Mouse (Mus musculus) liver, embryonic 15.5 days (tissue): ENCODE results near the gene Tll1. TPM values are rescaled to one million over a fixed set of nuclear protein-coding genes. Genes with fewer than 3 reads are reported as not detected.
A peak's percentile ranks its signal among the peaks of the same experiment; 100 is the strongest.

Source experiments
- ATAC-seq: fragments of 200-750 bp; cut with Nextera tagmentation; 2 replicates; pipeline ENCODE4 v1.8.0; 2017; ENCODE audit warnings: moderate number of reproducible peaks, mild to moderate bottlenecking, moderate library complexity; ENCODE audit not compliant: insufficient read depth
- H3K27ac ChIP-seq: fragments of 300-500 bp; sonication (generic); replicated peaks from 2 replicates; pipeline ENCODE4 v1.5.1; 2015; ENCODE audit warnings: mild to moderate bottlenecking, inconsistent platforms
- H3K27me3 ChIP-seq: fragments of 300-500 bp; sonication (generic); 2 replicates; pipeline ENCODE4 v1.6.1; 2015; ENCODE audit warnings: mild to moderate bottlenecking, inconsistent platforms
- H3K36me3 ChIP-seq: fragments of 300-500 bp; sonication (generic); replicated peaks from 2 replicates; pipeline ENCODE4 v1.6.1; 2015; ENCODE audit warnings: moderate library complexity, mild to moderate bottlenecking, inconsistent platforms
- H3K4me1 ChIP-seq: fragments of 300-500 bp; sonication (generic); replicated peaks from 2 replicates; pipeline ENCODE4 v1.6.1; 2015; ENCODE audit warnings: inconsistent platforms
- H3K4me2 ChIP-seq: fragments of 300-500 bp; sonication (generic); 2 replicates; pipeline ENCODE4 v1.6.1; 2015; ENCODE audit warnings: moderate library complexity, mild to moderate bottlenecking, inconsistent platforms
- H3K4me3 ChIP-seq: fragments of 300-500 bp; sonication (generic); replicated peaks from 2 replicates; pipeline ENCODE4 v1.5.1; 2015; ENCODE audit warnings: mild to moderate bottlenecking, inconsistent platforms
- H3K9ac ChIP-seq: fragments of 300-500 bp; sonication (generic); 2 replicates; pipeline ENCODE4 v1.6.1; 2015; ENCODE audit warnings: moderate library complexity, mild to moderate bottlenecking, inconsistent platforms
- H3K9me3 ChIP-seq: fragments of 300-500 bp; sonication (generic); replicated peaks from 2 replicates; pipeline ENCODE4 v1.6.1; 2016; ENCODE audit warnings: inconsistent platforms
- WGBS: fragments of 180-500 bp; shearing (Covaris S2); methylation state at CpG from one replicate; pipeline ENCODE4 v1.1.7; 2015; ENCODE audit warnings: mixed read lengths; ENCODE audit not compliant: insufficient replicate concordance; 5-methylcytosine and 5-hydroxymethylcytosine counted together
- polyA plus RNA-seq: library from polyadenylated mRNA; unstranded; fragments of >200 nt; fragmentation: Nextera tagmentation; extraction: Ambion mirVana; gene quantifications from 2 replicates; pipeline ENCODE4 v1.2.1, GENCODE M21; 2015

Tll1 gene
- polyA plus RNA-seq = 0.02 and 0.03 TPM in 2 replicates

- Histone ChIP-seq H3K4me1 (0 out of 2 replicates have a peak, but pooled peaks cover 4% of the 10 kb centered on the region), H3K9me3 (no peaks in the 10 kb centered on the region), H3K27me3 (peaks cover 41% of the 10 kb centered on the region), H3K36me3 (no peaks in the 10 kb centered on the region), H3K9ac (no peak within 1 kb of the TSS), H3K4me2 (peak within 1 kb of the TSS; percentile 67), H3K27ac (no peak within 1 kb of the TSS), H3K4me3 (peak within 1 kb of the TSS; percentile 43)
- ATAC-seq = no peak
- under 1% methylated on average over 18 of the region's 18 CpGs for WGBS
These were observed at the start of gene Tll1 for GRCm38 (mm10) chr8:64206024-64206385. Tll1 (minus strand) TSS chr8:64206271.

- no peaks in the 10 kb centered on the region for H3K27me3 ChIP-seq
- no peak for ATAC-seq
- no peak overlapping the region for H3K4me3 ChIP-seq
- no peak overlapping the region for H3K4me2 ChIP-seq
- H3K27ac ChIP-seq = no peak overlapping the region
- H3K4me1 ChIP-seq = no peaks in the 10 kb centered on the region
- H3K9ac ChIP-seq = no peak overlapping the region
- no peaks in the 10 kb centered on the region for H3K36me3 ChIP-seq
- no peaks in the 10 kb centered on the region for H3K9me3 ChIP-seq
- WGBS = 57% methylated on average over 2 of the region's 2 CpGs
These were observed 32.6 kb upstream of the Tll1 start for GRCm38 (mm10) chr8:64238645-64239044.

GRCm38 (mm10) chr8:64221600-64221999, 15.5 kb upstream of the Tll1 start:
- no peak overlapping the region for H3K27ac ChIP-seq
- no peak overlapping the region for H3K4me2 ChIP-seq
- no peaks in the 10 kb centered on the region for H3K4me1 ChIP-seq
- 64% methylated on average over 3 of the region's 3 CpGs for WGBS
- no peaks in the 10 kb centered on the region for H3K27me3 ChIP-seq
- no peak overlapping the region for H3K4me3 ChIP-seq
- no peak overlapping the region for H3K9ac ChIP-seq
- H3K9me3 ChIP-seq = no peaks in the 10 kb centered on the region
- no peak for ATAC-seq
- no peaks in the 10 kb centered on the region for H3K36me3 ChIP-seq

- no peaks in the 10 kb centered on the region for H3K9me3 ChIP-seq
- H3K4me1 ChIP-seq = no peaks in the 10 kb centered on the region
- ATAC-seq = no peak
- no peak overlapping the region for H3K4me2 ChIP-seq
- no peak overlapping the region for H3K4me3 ChIP-seq
- 33% methylated on average over 2 of the region's 2 CpGs for WGBS
- H3K9ac ChIP-seq = no peak overlapping the region
- no peak overlapping the region for H3K27ac ChIP-seq
- no peaks in the 10 kb centered on the region for H3K36me3 ChIP-seq
- H3K27me3 ChIP-seq = no peaks in the 10 kb centered on the region
These were observed 11.6 kb upstream of the Tll1 start for GRCm38 (mm10) chr8:64217644-64218043.

- no peak for ATAC-seq
- H3K4me2 ChIP-seq = no peak overlapping the region
- no peaks in the 10 kb centered on the region for H3K36me3 ChIP-seq
- H3K27ac ChIP-seq = no peak overlapping the region
- no peak overlapping the region for H3K4me3 ChIP-seq
- WGBS = 51% methylated on average over 1 of the region's 1 CpGs
- no peaks in the 10 kb centered on the region for H3K4me1 ChIP-seq
- no peaks in the 10 kb centered on the region for H3K27me3 ChIP-seq
- H3K9me3 ChIP-seq = no peaks in the 10 kb centered on the region
- H3K9ac ChIP-seq = no peak overlapping the region
These were observed 10.2 kb upstream of the Tll1 start for GRCm38 (mm10) chr8:64216252-64216651.

- no peak overlapping the region for H3K9ac ChIP-seq
- no peak for ATAC-seq
- no peak overlapping the region for H3K4me3 ChIP-seq
- H3K27ac ChIP-seq = no peak overlapping the region
- no peaks in the 10 kb centered on the region for H3K27me3 ChIP-seq
- H3K4me1 ChIP-seq = no peaks in the 10 kb centered on the region
- no peak overlapping the region for H3K4me2 ChIP-seq
- WGBS = 27% methylated on average over 6 of the region's 6 CpGs
- no peaks in the 10 kb centered on the region for H3K36me3 ChIP-seq
- no peaks in the 10 kb centered on the region for H3K9me3 ChIP-seq
These were observed 9.3 kb upstream of the Tll1 start for GRCm38 (mm10) chr8:64215374-64215773.

GRCm38 (mm10) chr8:64214906-64215305, 8.8 kb upstream of the Tll1 start:
- Histone ChIP-seq H3K27ac (no peak overlapping the region), H3K4me1 (no peaks in the 10 kb centered on the region), H3K9me3 (no peaks in the 10 kb centered on the region), H3K4me2 (no peak overlapping the region), H3K4me3 (no peak overlapping the region), H3K9ac (no peak overlapping the region), H3K36me3 (no peaks in the 10 kb centered on the region), H3K27me3 (no peaks in the 10 kb centered on the region)
- ATAC-seq = no peak
- 60% methylated on average over 1 of the region's 1 CpGs for WGBS

GRCm38 (mm10) chr8:64206411-64206861, 365 bp upstream of the Tll1 start:
- no peaks in the 10 kb centered on the region for H3K36me3 ChIP-seq
- peak overlapping the region; percentile 67 for H3K4me2 ChIP-seq
- WGBS = 2% methylated on average over 12 of the region's 12 CpGs
- peak overlapping the region; percentile 43 for H3K4me3 ChIP-seq
- peaks cover 41% of the 10 kb centered on the region for H3K27me3 ChIP-seq
- H3K9me3 ChIP-seq = no peaks in the 10 kb centered on the region
- H3K4me1 ChIP-seq = 0 out of 2 replicates have a peak, but pooled peaks cover 4% of the 10 kb centered on the region
- H3K27ac ChIP-seq = no peak overlapping the region
- ATAC-seq = no peak
- no peak overlapping the region for H3K9ac ChIP-seq

GRCm38 (mm10) chr8:64205321-64206023, 599 bp downstream of the Tll1 start:
- no peaks in the 10 kb centered on the region for H3K9me3 ChIP-seq
- H3K4me1 ChIP-seq = 0 out of 2 replicates have a peak, but pooled peaks cover 4% of the 10 kb centered on the region
- peaks cover 41% of the 10 kb centered on the region for H3K27me3 ChIP-seq
- WGBS = 1% methylated on average over 61 of the region's 61 CpGs
- no peaks in the 10 kb centered on the region for H3K36me3 ChIP-seq
- H3K4me2 ChIP-seq = peak overlapping the region; percentile 67
- ATAC-seq = no peak
- H3K4me3 ChIP-seq = peak overlapping the region; percentile 43
- H3K9ac ChIP-seq = no peak overlapping the region
- no peak overlapping the region for H3K27ac ChIP-seq

GRCm38 (mm10) chr8:64204801-64205311, 1.2 kb downstream of the Tll1 start:
- Histone ChIP-seq H3K4me3 (peak overlapping the region; percentile 43; the same call in 1 of the 2 replicates), H3K9ac (no peak overlapping the region), H3K9me3 (no peaks in the 10 kb centered on the region), H3K4me1 (0 out of 2 replicates have a peak, but pooled peaks cover 4% of the 10 kb centered on the region), H3K27ac (no peak overlapping the region), H3K36me3 (no peaks in the 10 kb centered on the region), H3K27me3 (peaks cover 41% of the 10 kb centered on the region), H3K4me2 (peak overlapping the region; percentile 67)
- ATAC-seq = no peak
- WGBS = under 1% methylated on average over 19 of the region's 19 CpGs

GRCm38 (mm10) chr8:64204167-64204566, 1.9 kb downstream of the Tll1 start:
- Histone ChIP-seq H3K27ac (no peak overlapping the region), H3K9ac (no peak overlapping the region), H3K9me3 (no peaks in the 10 kb centered on the region), H3K27me3 (peaks cover 41% of the 10 kb centered on the region), H3K4me3 (no peak overlapping the region), H3K36me3 (no peaks in the 10 kb centered on the region), H3K4me1 (0 out of 2 replicates have a peak, but pooled peaks cover 4% of the 10 kb centered on the region), H3K4me2 (no peak overlapping the region)
- ATAC-seq = no peak
- 3% methylated on average over 19 of the region's 19 CpGs for WGBS
